Mouse (Mus musculus) stomach, postnatal 0 days (tissue): ENCODE measurements at regions not wholly inside any gene's neighbourhood (a gene's known extent, or its start where the extent isn't known, plus 50 kb on each side); places are given as distances from the start of the nearest gene placed in this dataset.

ENCODE experiments used
- CTCF ChIP-seq: IDR thresholded peaks from 2 replicates; pipeline ENCODE4 v1.5.1; 2016; ENCODE audit warnings: antibody characterized with exemption, low read depth, mild to moderate bottlenecking, moderate library complexity
- EP300 ChIP-seq: optimal IDR thresholded peaks from 2 replicates; pipeline ENCODE3; 2016; ENCODE audit warnings: antibody characterized with exemption

DNA sequence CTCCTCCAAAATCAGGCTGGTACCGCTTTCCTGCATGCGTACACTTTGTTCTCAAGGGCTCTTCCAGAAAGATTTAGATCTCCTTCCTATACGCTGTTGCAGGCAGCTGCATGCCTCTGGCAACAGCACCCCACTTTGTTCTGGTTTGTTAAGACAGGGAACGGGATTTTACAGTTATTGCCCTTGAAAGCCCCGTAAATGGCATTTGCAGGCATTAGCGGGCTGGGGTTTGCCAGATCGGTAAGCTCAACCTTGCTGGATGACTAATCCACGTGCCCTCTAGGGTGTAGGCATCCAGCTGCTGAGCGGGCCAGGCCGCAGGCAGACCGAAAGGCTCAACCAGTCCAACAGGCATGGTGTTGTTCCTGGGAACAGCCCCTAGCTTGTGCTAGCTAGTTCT lies 85.5 kb downstream of the Axin2 start:
- TF ChIP-seq CTCF = no peak
- TF ChIP-seq EP300 = no peak
